Comparison of ENCODE assay signal across 12 mouse cellular contexts in genomic region chr10:73921579-73921978, GRCm38 (mm10).
DNase-seq lines count a peak whose midpoint lies in the region; ATAC-seq lines count a peak whose summit lies in the region.
"Had no signal": no experiment of that assay in that cellular context is flagged by ENCODE, and none has a peak within 500 bp of the region (broad histone marks: within the 10 kb centered on the region; RNA-seq: fewer than 3 reads in every experiment).

No protein-coding gene starts in this region.

- no peaks in the 10 kb centered on the region for H3K27me3 ChIP-seq in forebrain, embryonic 14.5 days (replicated peaks; ENCODE audit: control insufficient read depth, insufficient read depth, low read length)
- H3K27me3 ChIP-seq in forebrain, embryonic 13.5 days: no peaks in the 10 kb centered on the region
- H3K27me3 ChIP-seq: heart, embryonic 13.5 days; liver, embryonic 15.5 days had no signal

- no peak for ATAC-seq in forebrain, embryonic 14.5 days
- no peak for ATAC-seq in forebrain, embryonic 13.5 days
- ATAC-seq: forebrain, embryonic 16.5 days had no signal

- 68% methylated on average over 3 of the region's 3 CpGs for whole genome bisulfite sequencing in forebrain, embryonic 14.5 days
- 72% methylated on average over 3 of the region's 3 CpGs for WGBS in forebrain, embryonic 13.5 days

- no peak overlapping the region for H3K9ac ChIP-seq in forebrain, embryonic 14.5 days (ENCODE audit: low read length)
- no peak overlapping the region for H3K9ac ChIP-seq in forebrain, embryonic 13.5 days
- H3K9ac ChIP-seq: heart, embryonic 13.5 days; liver, embryonic 15.5 days had no signal

- peak; percentile 25 for DNase-seq in forebrain, embryonic 14.5 days (ENCODE audit: low spot score)
- DNase-seq in layer of hippocampus, adult 9-10 months (ENCODE audit: low spot score): peak; percentile 13
- DNase-seq in layer of hippocampus, postnatal 14 days (ENCODE audit: low spot score in 2 of 2): no peak
- DNase-seq in ES-CJ7 (ENCODE audit: low read depth, low spot score): peak; percentile 18
- DNase-seq in embryo, embryonic 10 days (ENCODE audit: low spot score): peak; percentile 31
- no peak for DNase-seq in thymus, postnatal 10 days (ENCODE audit: low spot score in 2 of 2)
- DNase-seq in ovary, postnatal 14 days (ENCODE audit: low spot score): no peak
- DNase-seq: thymus, adult 2 months had no signal

- H3K4me2 ChIP-seq in forebrain, embryonic 14.5 days (ENCODE audit: low read length): no peak overlapping the region
- no peak overlapping the region for H3K4me2 ChIP-seq in forebrain, embryonic 13.5 days
- H3K4me2 ChIP-seq: heart, embryonic 13.5 days; liver, embryonic 15.5 days had no signal

- H3K27ac ChIP-seq in forebrain, embryonic 14.5 days (ENCODE audit: low read depth, low read length): no peak overlapping the region
- H3K27ac ChIP-seq in forebrain, embryonic 13.5 days: no peak overlapping the region
- H3K27ac ChIP-seq: heart, embryonic 13.5 days; liver, embryonic 15.5 days had no signal

- H3K9me3 ChIP-seq in forebrain, embryonic 14.5 days (replicated peaks; ENCODE audit: control insufficient read depth, low read length): no peaks in the 10 kb centered on the region
- no peaks in the 10 kb centered on the region for H3K9me3 ChIP-seq in forebrain, embryonic 13.5 days (replicated peaks)
- H3K9me3 ChIP-seq: heart, embryonic 13.5 days; liver, embryonic 15.5 days had no signal

- no peaks in the 10 kb centered on the region for H3K4me1 ChIP-seq in forebrain, embryonic 14.5 days (ENCODE audit: control insufficient read depth, insufficient read depth, low read length)
- no peaks in the 10 kb centered on the region for H3K4me1 ChIP-seq in forebrain, embryonic 13.5 days
- H3K4me1 ChIP-seq: heart, embryonic 13.5 days; liver, embryonic 15.5 days had no signal

- no peak overlapping the region for H3K4me3 ChIP-seq in forebrain, embryonic 14.5 days (ENCODE audit: low read depth, low read length)
- H3K4me3 ChIP-seq in forebrain, embryonic 13.5 days: no peak overlapping the region
- H3K4me3 ChIP-seq: heart, embryonic 13.5 days; liver, embryonic 15.5 days had no signal

- no peaks in the 10 kb centered on the region for H3K36me3 ChIP-seq in forebrain, embryonic 14.5 days (ENCODE audit: control insufficient read depth, insufficient read depth, low read length)
- H3K36me3 ChIP-seq in forebrain, embryonic 13.5 days (ENCODE audit: poor library complexity, severe bottlenecking): no peaks in the 10 kb centered on the region
- H3K36me3 ChIP-seq: heart, embryonic 13.5 days; liver, embryonic 15.5 days had no signal

Comparison
In these comparisons a context has a peak if more than half of its experiments do, and no peak if none do; other contexts are left out.
1. DNase-seq: peak in forebrain, embryonic 14.5 days (single experiment), layer of hippocampus, adult 9-10 months (single experiment), ES-CJ7 (single experiment) and embryo, embryonic 10 days (single experiment); none in layer of hippocampus, postnatal 14 days (0 of 2), thymus, postnatal 10 days (0 of 2) and ovary, postnatal 14 days (single experiment).